Mouse (Mus musculus) limb, embryonic 15.5 days (tissue): ENCODE data around the gene Gstm4. TPM values are rescaled to one million over a fixed set of nuclear protein-coding genes. Genes with fewer than 3 reads are reported as not detected.

Experiments
- ATAC-seq: fragments of 200-750 bp; cut with Nextera tagmentation; 2 replicates; pipeline ENCODE4 v1.8.0; 2017; ENCODE audit warnings: low read depth, moderate TSS enrichment; ENCODE audit not compliant: insufficient number of reproducible peaks, low FRiP score, low TSS enrichment
- H3K27ac ChIP-seq: fragments of 300-500 bp; sonication (generic); 2 replicates; pipeline ENCODE4 v1.5.1; 2015; ENCODE audit warnings: moderate library complexity, mild to moderate bottlenecking, inconsistent platforms
- H3K27me3 ChIP-seq: fragments of 300-500 bp; sonication (generic); 2 replicates; pipeline ENCODE4 v1.6.1; 2015; ENCODE audit warnings: inconsistent platforms
- H3K36me3 ChIP-seq: fragments of 300-500 bp; sonication (generic); 2 replicates; pipeline ENCODE4 v1.6.1; 2015; ENCODE audit warnings: inconsistent platforms
- H3K4me1 ChIP-seq: fragments of 300-500 bp; sonication (generic); 2 replicates; pipeline ENCODE4 v1.6.1; 2015; ENCODE audit warnings: inconsistent platforms
- H3K4me2 ChIP-seq: fragments of 300-500 bp; sonication (generic); 2 replicates; pipeline ENCODE4 v1.6.1; 2015; ENCODE audit warnings: mild to moderate bottlenecking, inconsistent platforms
- H3K4me3 ChIP-seq: fragments of 300-500 bp; sonication (generic); 2 replicates; pipeline ENCODE4 v1.5.1; 2015; ENCODE audit warnings: mild to moderate bottlenecking, inconsistent platforms
- H3K9ac ChIP-seq: fragments of 300-500 bp; sonication (generic); 2 replicates; pipeline ENCODE4 v1.6.1; 2015; ENCODE audit warnings: inconsistent platforms
- H3K9me3 ChIP-seq: fragments of 300-500 bp; sonication (generic); 2 replicates; pipeline ENCODE4 v1.6.1; 2016; ENCODE audit warnings: inconsistent platforms
- WGBS: fragments of 180-500 bp; shearing (Covaris S2); methylation state at CpG from one replicate; pipeline ENCODE4 v1.1.7; 2015; 5-methylcytosine and 5-hydroxymethylcytosine counted together
- polyA plus RNA-seq: library from polyadenylated mRNA; unstranded; fragments of >200 nt; fragmentation: Nextera tagmentation; extraction: Ambion mirVana; gene quantifications from 2 replicates; pipeline ENCODE4 v1.2.1, GENCODE M21; 2015

Gstm4 gene
- polyA plus RNA-seq, 1 experiment from 2014 or later, result 14.2 TPM

GRCm38 (mm10) chr3:108067370-108067934 lies 22.8 kb upstream of the Gstm4 start:
- Histone ChIP-seq H3K9me3 (no peaks in the 10 kb centered on the region), H3K27ac (no peak overlapping the region), H3K27me3 (no peaks in the 10 kb centered on the region), H3K9ac (no peak overlapping the region), H3K4me1 (no peaks in the 10 kb centered on the region), H3K4me2 (no peak overlapping the region), H3K4me3 (no peak overlapping the region), H3K36me3 (no peaks in the 10 kb centered on the region)
- no peak for ATAC-seq
- WGBS, result 68% methylated on average over 6 of the region's 6 CpGs

GRCm38 (mm10) chr3:108065551-108065950 lies 20.9 kb upstream of the Gstm4 start:
- Histone ChIP-seq H3K4me3 (no peak overlapping the region), H3K4me2 (no peak overlapping the region), H3K36me3 (no peaks in the 10 kb centered on the region), H3K27me3 (no peaks in the 10 kb centered on the region), H3K9ac (no peak overlapping the region), H3K9me3 (no peaks in the 10 kb centered on the region), H3K4me1 (peaks cover 3% of the 10 kb centered on the region; the same call in 1 of the 2 replicates), H3K27ac (no peak overlapping the region)
- 80% methylated on average over 9 of the region's 9 CpGs for WGBS
- no peak for ATAC-seq

- no peak overlapping the region for H3K27ac ChIP-seq
- peaks cover 3% of the 10 kb centered on the region; the same call in 1 of the 2 replicates for H3K4me1 ChIP-seq
- no peak overlapping the region for H3K9ac ChIP-seq
- 70% methylated on average over 4 of the region's 4 CpGs for WGBS
- H3K4me2 ChIP-seq, result no peak overlapping the region
- H3K9me3 ChIP-seq, result no peaks in the 10 kb centered on the region
- ATAC-seq, result no peak
- H3K36me3 ChIP-seq, result no peaks in the 10 kb centered on the region
- H3K27me3 ChIP-seq, result no peaks in the 10 kb centered on the region
- no peak overlapping the region for H3K4me3 ChIP-seq
These were observed 20.0 kb upstream of the Gstm4 start for GRCm38 (mm10) chr3:108064672-108065071.

- H3K27me3 ChIP-seq, result no peaks in the 10 kb centered on the region
- H3K9me3 ChIP-seq, result no peaks in the 10 kb centered on the region
- no peak for ATAC-seq
- peaks cover 3% of the 10 kb centered on the region; the same call in 1 of the 2 replicates for H3K4me1 ChIP-seq
- no peaks in the 10 kb centered on the region for H3K36me3 ChIP-seq
- H3K27ac ChIP-seq, result no peak overlapping the region
- 79% methylated on average over 8 of the region's 8 CpGs for WGBS
- H3K9ac ChIP-seq, result no peak overlapping the region
- H3K4me3 ChIP-seq, result no peak overlapping the region
- H3K4me2 ChIP-seq, result no peak overlapping the region
These were observed 18.0 kb upstream of the Gstm4 start for GRCm38 (mm10) chr3:108062648-108063047.

GRCm38 (mm10) chr3:108061420-108061819 lies 16.7 kb upstream of the Gstm4 start:
- no peak overlapping the region for H3K9ac ChIP-seq
- H3K4me3 ChIP-seq, result no peak overlapping the region
- ATAC-seq, result no peak

GRCm38 (mm10) chr3:108050493-108050892 lies 5.8 kb upstream of the Gstm4 start:
- Histone ChIP-seq H3K36me3 (no peaks in the 10 kb centered on the region), H3K9me3 (no peaks in the 10 kb centered on the region), H3K27ac (no peak overlapping the region), H3K4me3 (no peak overlapping the region), H3K27me3 (no peaks in the 10 kb centered on the region), H3K9ac (no peak overlapping the region), H3K4me2 (no peak overlapping the region), H3K4me1 (no peaks in the 10 kb centered on the region)
- WGBS, result 92% methylated on average over 5 of the region's 5 CpGs
- ATAC-seq, result no peak

More at GRCm38 (mm10) chr3:108061420-108061819, 16.7 kb upstream of the Gstm4 start:
- H3K4me2 ChIP-seq, result no peak overlapping the region
- H3K36me3 ChIP-seq, result no peaks in the 10 kb centered on the region
- H3K27me3 ChIP-seq, result no peaks in the 10 kb centered on the region
- 14% methylated on average over 7 of the region's 7 CpGs for WGBS
- no peaks in the 10 kb centered on the region for H3K9me3 ChIP-seq
- H3K27ac ChIP-seq, result no peak overlapping the region
- H3K4me1 ChIP-seq, result peaks cover 3% of the 10 kb centered on the region; the same call in 1 of the 2 replicates

GRCm38 (mm10) chr3:108048306-108048705 lies 3.6 kb upstream of the Gstm4 start:
- no peak for ATAC-seq
- Histone ChIP-seq H3K4me1 (peaks cover 5% of the 10 kb centered on the region), H3K36me3 (no peaks in the 10 kb centered on the region), H3K27ac (no peak overlapping the region), H3K9me3 (no peaks in the 10 kb centered on the region), H3K27me3 (no peaks in the 10 kb centered on the region), H3K4me2 (no peak overlapping the region), H3K9ac (no peak overlapping the region), H3K4me3 (no peak overlapping the region)
- 49% methylated on average over 3 of the region's 3 CpGs for WGBS

GRCm38 (mm10) chr3:108046944-108047655 lies 2.4 kb upstream of the Gstm4 start:
- WGBS, result 79% methylated on average over 2 of the region's 2 CpGs
- Histone ChIP-seq H3K4me2 (no peak overlapping the region), H3K27ac (no peak overlapping the region), H3K27me3 (no peaks in the 10 kb centered on the region), H3K4me3 (no peak overlapping the region), H3K9ac (no peak overlapping the region), H3K9me3 (no peaks in the 10 kb centered on the region), H3K36me3 (no peaks in the 10 kb centered on the region), H3K4me1 (peaks cover 5% of the 10 kb centered on the region)
- ATAC-seq, result no peak

- no peak overlapping the region for H3K4me3 ChIP-seq
- no peak overlapping the region for H3K4me2 ChIP-seq
- H3K27ac ChIP-seq, result no peak overlapping the region
- no peaks in the 10 kb centered on the region for H3K9me3 ChIP-seq
- H3K36me3 ChIP-seq, result no peaks in the 10 kb centered on the region
- no peaks in the 10 kb centered on the region for H3K4me1 ChIP-seq
- no peak overlapping the region for H3K9ac ChIP-seq
- no peaks in the 10 kb centered on the region for H3K27me3 ChIP-seq
- no peak for ATAC-seq
- WGBS, result 63% methylated on average over 5 of the region's 5 CpGs
These were observed 11.5 kb downstream of the Gstm4 start for GRCm38 (mm10) chr3:108033156-108033555.

- Histone ChIP-seq H3K4me1 (no peaks in the 10 kb centered on the region), H3K36me3 (no peaks in the 10 kb centered on the region), H3K27ac (no peak overlapping the region), H3K27me3 (no peaks in the 10 kb centered on the region), H3K4me2 (no peak overlapping the region), H3K9me3 (no peaks in the 10 kb centered on the region), H3K9ac (no peak overlapping the region), H3K4me3 (no peak overlapping the region)
- no peak for ATAC-seq
These were observed 12.6 kb downstream of the Gstm4 start for GRCm38 (mm10) chr3:108032113-108032512.

- Histone ChIP-seq H3K27ac (no peak overlapping the region), H3K27me3 (no peaks in the 10 kb centered on the region), H3K9me3 (no peaks in the 10 kb centered on the region), H3K4me3 (no peak overlapping the region), H3K9ac (no peak overlapping the region), H3K4me2 (no peak overlapping the region), H3K4me1 (no peaks in the 10 kb centered on the region), H3K36me3 (no peaks in the 10 kb centered on the region)
- 89% methylated on average over 4 of the region's 4 CpGs for WGBS
- ATAC-seq, result no peak
These were observed 15.9 kb downstream of the Gstm4 start for GRCm38 (mm10) chr3:108028641-108029365.

GRCm38 (mm10) chr3:108026597-108026996 lies 18.1 kb downstream of the Gstm4 start:
- H3K27me3 ChIP-seq, result no peaks in the 10 kb centered on the region
- no peak overlapping the region for H3K27ac ChIP-seq
- H3K9ac ChIP-seq, result no peak overlapping the region
- H3K36me3 ChIP-seq, result no peaks in the 10 kb centered on the region
- no peaks in the 10 kb centered on the region for H3K9me3 ChIP-seq
- 85% methylated on average over 1 of the region's 1 CpGs for WGBS
- no peak overlapping the region for H3K4me3 ChIP-seq
- H3K4me1 ChIP-seq, result no peaks in the 10 kb centered on the region
- H3K4me2 ChIP-seq, result no peak overlapping the region
- ATAC-seq, result no peak
